Mouse (Mus musculus) limb, embryonic 12.5 days (tissue): ENCODE measurements at regions not wholly inside any gene's neighbourhood (a gene's known extent, or its start where the extent isn't known, plus 50 kb on each side); places are given as distances from the start of the nearest gene placed in this dataset.
A peak's percentile ranks its signal among the peaks of the same experiment; 100 is the strongest.

ENCODE experiments used
- ATAC-seq: fragments of 200-750 bp; cut with Nextera tagmentation; 2 replicates; pipeline ENCODE4 v1.8.0; 2017; ENCODE audit warnings: low read depth, moderate TSS enrichment; ENCODE audit not compliant: insufficient number of reproducible peaks, insufficient read depth, low FRiP score, low TSS enrichment
- H3K27ac ChIP-seq: fragments of 300-500 bp; sonication (generic); 2 replicates; pipeline ENCODE4 v1.5.1; 2016; ENCODE audit warnings: mild to moderate bottlenecking, moderate library complexity
- H3K27me3 ChIP-seq: fragments of 300-500 bp; sonication (generic); 2 replicates; pipeline ENCODE4 v1.6.1; 2016; ENCODE audit warnings: mild to moderate bottlenecking, moderate library complexity
- H3K36me3 ChIP-seq: fragments of 300-500 bp; sonication (generic); 2 replicates; pipeline ENCODE4 v1.6.1; 2016; ENCODE audit warnings: mild to moderate bottlenecking, moderate library complexity
- H3K4me1 ChIP-seq: fragments of 300-500 bp; sonication (generic); replicated peaks from 2 replicates; pipeline ENCODE4 v1.6.1; 2016
- H3K4me2 ChIP-seq: fragments of 300-500 bp; sonication (generic); 2 replicates; pipeline ENCODE4 v1.6.1; 2016; ENCODE audit warnings: mild to moderate bottlenecking, moderate library complexity
- H3K4me3 ChIP-seq: fragments of 300-500 bp; sonication (generic); replicated peaks from 2 replicates; pipeline ENCODE4 v1.5.1; 2016; ENCODE audit warnings: mild to moderate bottlenecking
- H3K9ac ChIP-seq: fragments of 300-500 bp; sonication (generic); replicated peaks from 2 replicates; pipeline ENCODE4 v1.6.1; 2016; ENCODE audit warnings: mild to moderate bottlenecking, moderate library complexity
- H3K9me3 ChIP-seq: fragments of 300-500 bp; sonication (generic); 2 replicates; pipeline ENCODE4 v1.6.1; 2016; ENCODE audit warnings: mild to moderate bottlenecking, moderate library complexity
- WGBS: fragments of 180-500 bp; shearing (Covaris S2); methylation state at CpG from one replicate; pipeline ENCODE4 v1.1.7; 2016; 5-methylcytosine and 5-hydroxymethylcytosine counted together

DNA sequence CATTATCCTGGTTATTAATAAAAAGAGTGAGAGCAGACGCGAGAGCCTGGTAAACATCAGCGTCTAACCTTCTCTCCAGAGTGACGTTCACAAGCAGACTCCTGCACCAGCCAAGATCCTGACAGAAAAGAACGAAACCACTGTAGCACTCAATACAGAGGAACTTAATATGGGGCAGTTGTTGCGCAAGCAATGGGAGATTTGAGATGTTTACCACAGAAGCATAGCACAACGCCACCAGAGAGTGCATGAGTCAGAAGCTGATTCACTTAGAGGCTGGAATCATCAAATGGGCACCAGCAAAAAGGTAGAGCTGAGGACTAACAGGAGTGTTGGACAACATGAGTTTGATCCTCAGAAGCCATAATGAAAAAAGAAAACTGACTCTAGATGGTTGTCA is 169.7 kb upstream of the Ap5m1 start:
- H3K4me3 ChIP-seq, result no peak overlapping the region
- 0 out of 2 replicates have a peak, but pooled peaks cover 4% of the 10 kb centered on the region for H3K9me3 ChIP-seq
- H3K27ac ChIP-seq, result no peak overlapping the region
- H3K27me3 ChIP-seq, result 0 out of 2 replicates have a peak, but pooled peaks cover 3% of the 10 kb centered on the region
- no peaks in the 10 kb centered on the region for H3K4me1 ChIP-seq
- H3K9ac ChIP-seq, result no peak overlapping the region
- ATAC-seq, result no peak
- no peak overlapping the region for H3K4me2 ChIP-seq
- WGBS, result 89% methylated on average over 7 of the region's 7 CpGs
- no peaks in the 10 kb centered on the region for H3K36me3 ChIP-seq

DNA sequence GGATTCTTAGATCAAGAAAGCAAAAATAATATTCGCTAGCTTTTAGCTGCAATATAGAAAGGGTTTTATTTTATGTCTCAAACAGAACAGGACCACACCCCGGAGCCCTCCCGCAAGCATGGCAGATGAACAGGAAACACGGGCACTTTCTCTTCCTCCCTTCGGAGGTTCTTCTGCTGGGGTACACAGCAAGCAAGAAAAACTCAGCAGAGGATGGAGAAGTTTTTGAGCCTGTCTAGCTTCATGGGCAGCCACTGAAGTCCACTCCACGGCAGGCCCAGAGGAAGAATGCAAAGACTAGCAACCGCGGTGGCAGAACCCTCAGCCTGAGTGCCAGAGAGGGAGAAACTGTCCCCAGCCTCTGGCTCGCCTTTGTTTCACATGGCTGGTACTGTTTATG is 174.7 kb upstream of the Ap5m1 start:
- Histone ChIP-seq H3K4me1 (peaks cover 1% of the 10 kb centered on the region; the same call in 1 of the 2 replicates), H3K4me2 (no peak overlapping the region), H3K9ac (no peak overlapping the region)

DNA sequence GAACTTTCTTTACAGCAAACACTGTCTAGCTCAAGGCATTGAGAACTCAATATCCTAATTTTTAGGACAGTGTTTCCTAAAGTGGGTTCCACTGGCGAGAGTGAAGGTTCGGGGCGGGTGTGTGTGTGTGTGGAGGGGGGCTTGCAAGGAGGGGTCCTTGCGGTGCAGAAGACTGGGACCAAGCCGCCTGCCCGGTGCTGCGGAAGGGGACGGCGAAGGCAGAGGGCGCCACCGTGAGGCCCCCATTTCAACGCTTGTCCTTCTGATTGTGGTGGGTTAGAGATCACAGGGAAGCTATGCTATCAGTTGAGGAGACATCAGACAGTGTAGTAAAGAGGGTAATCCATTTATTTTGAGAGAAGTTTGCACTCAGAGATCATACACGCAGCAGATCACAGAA is 176.9 kb upstream of the Ap5m1 start:
- H3K4me1 ChIP-seq, result peaks cover 9% of the 10 kb centered on the region; the same call in 1 of the 2 replicates
- no peak for ATAC-seq
- H3K36me3 ChIP-seq, result no peaks in the 10 kb centered on the region
- H3K4me3 ChIP-seq, result no peak overlapping the region
- 6% methylated on average over 13 of the region's 13 CpGs for whole genome bisulfite sequencing
- no peak overlapping the region for H3K27ac ChIP-seq
- H3K4me2 ChIP-seq, result peak overlapping the region; percentile 47
- no peaks in the 10 kb centered on the region for H3K9me3 ChIP-seq
- no peak overlapping the region for H3K9ac ChIP-seq
- peaks cover 12% of the 10 kb centered on the region; the same call in 1 of the 2 replicates for H3K27me3 ChIP-seq

More for the DNA sequence above, 174.7 kb upstream of the Ap5m1 start:
- no peak for ATAC-seq
- Histone ChIP-seq H3K36me3 (no peaks in the 10 kb centered on the region), H3K4me3 (no peak overlapping the region), H3K9me3 (no peaks in the 10 kb centered on the region), H3K27ac (no peak overlapping the region), H3K27me3 (peaks cover 10% of the 10 kb centered on the region; the same call in 1 of the 2 replicates)
- 76% methylated on average over 9 of the region's 9 CpGs for WGBS

DNA sequence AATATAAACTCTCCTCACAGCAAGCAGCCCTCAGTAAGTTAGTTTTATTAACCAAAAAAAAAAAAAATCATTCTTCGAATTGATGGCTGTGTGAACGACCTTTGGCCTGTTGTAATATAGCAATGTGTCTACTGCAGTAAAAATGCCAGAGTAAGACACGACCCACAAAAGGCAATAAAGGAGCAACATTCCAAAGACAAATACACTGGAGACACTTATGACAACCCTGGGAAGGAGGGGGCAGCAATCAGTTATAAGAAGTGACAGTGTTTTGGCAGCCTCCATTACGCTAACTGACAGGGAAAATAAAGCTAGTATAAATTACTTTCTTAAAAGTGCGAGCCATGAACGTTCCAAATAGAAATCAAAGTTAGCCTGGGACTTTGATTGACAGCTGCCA is 185.9 kb upstream of the Ap5m1 start:
- no peaks in the 10 kb centered on the region for H3K36me3 ChIP-seq
- 0 out of 2 replicates have a peak, but pooled peaks cover 3% of the 10 kb centered on the region for H3K27me3 ChIP-seq
- H3K4me2 ChIP-seq, result no peak overlapping the region
- H3K4me1 ChIP-seq, result 0 out of 2 replicates have a peak, but pooled peaks cover 13% of the 10 kb centered on the region
- no peak for ATAC-seq
- H3K9me3 ChIP-seq, result no peaks in the 10 kb centered on the region
- no peak overlapping the region for H3K4me3 ChIP-seq
- 30% methylated on average over 6 of the region's 6 CpGs for WGBS
- no peak overlapping the region for H3K9ac ChIP-seq
- no peak overlapping the region for H3K27ac ChIP-seq

DNA sequence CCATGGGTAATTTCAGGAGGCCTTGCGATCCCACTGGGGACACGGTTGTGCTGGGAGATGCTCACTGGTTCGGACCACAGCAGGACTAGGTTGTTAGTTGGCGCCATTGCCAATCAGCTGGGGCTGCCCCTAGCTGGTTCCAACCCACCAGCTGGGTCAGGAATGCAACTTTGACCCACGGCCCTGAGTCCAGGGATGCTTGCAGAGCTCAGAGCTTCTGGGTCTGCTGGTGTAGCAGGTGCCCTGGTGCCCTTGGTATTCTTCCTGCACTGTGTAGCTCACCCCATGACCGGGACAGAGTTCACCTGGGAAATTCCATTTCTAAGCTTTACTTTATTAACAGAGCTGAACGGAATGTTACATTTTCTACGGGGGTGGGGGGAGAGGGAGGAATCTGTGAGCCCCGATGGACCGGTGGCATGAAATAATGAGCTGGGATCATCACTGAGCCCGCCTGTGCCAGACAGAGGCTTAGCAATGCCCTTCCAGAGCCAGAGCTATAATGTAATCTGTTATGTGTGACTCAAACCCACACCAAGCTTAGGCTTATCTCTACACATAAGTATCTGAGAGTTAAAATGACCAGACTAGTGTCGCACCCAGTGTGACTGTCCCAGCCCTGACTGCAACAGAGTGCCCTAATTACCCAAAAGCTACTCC is 187.8 kb upstream of the Ap5m1 start:
- Histone ChIP-seq H3K9ac (no peak overlapping the region), H3K27me3 (no peaks in the 10 kb centered on the region), H3K4me2 (no peak overlapping the region), H3K27ac (no peak overlapping the region), H3K9me3 (no peaks in the 10 kb centered on the region), H3K4me3 (no peak overlapping the region), H3K4me1 (0 out of 2 replicates have a peak, but pooled peaks cover 10% of the 10 kb centered on the region), H3K36me3 (no peaks in the 10 kb centered on the region)
- WGBS, result 86% methylated on average over 12 of the region's 12 CpGs
- no peak for ATAC-seq

DNA sequence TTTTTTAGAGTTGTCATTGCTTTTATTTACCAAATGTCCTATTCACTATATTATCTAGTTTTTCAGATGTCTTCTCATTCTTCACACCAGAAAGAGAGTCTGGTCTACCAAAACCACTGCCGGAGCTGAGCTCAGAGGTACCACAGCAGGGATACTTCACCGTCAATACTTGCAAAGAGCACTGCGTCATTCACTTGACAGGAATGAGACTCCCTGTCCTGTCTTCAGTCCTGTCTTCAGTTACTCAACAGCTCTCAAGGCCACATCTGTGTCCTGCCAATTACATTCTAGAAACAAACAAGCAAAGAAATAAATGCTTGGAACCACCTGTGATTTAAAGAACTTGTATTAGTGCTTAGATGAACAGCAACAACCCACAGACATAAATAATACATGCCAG is 194.6 kb upstream of the Ap5m1 start:
- Histone ChIP-seq H3K4me1 (no peaks in the 10 kb centered on the region), H3K27me3 (no peaks in the 10 kb centered on the region), H3K9me3 (no peaks in the 10 kb centered on the region), H3K36me3 (no peaks in the 10 kb centered on the region), H3K4me3 (no peak overlapping the region), H3K9ac (no peak overlapping the region), H3K4me2 (no peak overlapping the region), H3K27ac (no peak overlapping the region)
- ATAC-seq, result no peak
- 90% methylated on average over 3 of the region's 3 CpGs for WGBS

DNA sequence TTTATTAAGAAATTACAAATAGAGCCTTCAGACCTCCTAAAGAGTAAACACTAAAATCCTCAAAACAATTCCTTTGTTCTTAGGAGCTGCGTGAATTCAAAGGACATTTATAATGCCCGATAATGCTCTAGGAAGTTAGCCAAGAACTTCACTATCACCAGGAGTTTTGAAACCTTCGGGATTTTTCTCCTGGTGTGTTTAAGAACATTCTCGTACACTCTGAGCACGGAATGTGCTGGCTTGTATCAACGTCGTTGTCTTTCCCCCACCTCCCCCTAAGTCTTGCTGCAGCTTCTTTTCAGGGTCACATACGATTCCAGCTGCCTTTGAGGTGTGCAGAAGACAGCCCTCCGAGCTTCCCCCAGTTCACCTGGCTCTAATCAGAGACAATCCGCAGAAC is 195.9 kb upstream of the Ap5m1 start:
- Histone ChIP-seq H3K4me1 (no peaks in the 10 kb centered on the region), H3K9me3 (no peaks in the 10 kb centered on the region), H3K9ac (no peak overlapping the region), H3K36me3 (no peaks in the 10 kb centered on the region), H3K27me3 (no peaks in the 10 kb centered on the region), H3K4me2 (no peak overlapping the region), H3K27ac (no peak overlapping the region), H3K4me3 (no peak overlapping the region)
- no peak for ATAC-seq
- 57% methylated on average over 10 of the region's 10 CpGs for WGBS

DNA sequence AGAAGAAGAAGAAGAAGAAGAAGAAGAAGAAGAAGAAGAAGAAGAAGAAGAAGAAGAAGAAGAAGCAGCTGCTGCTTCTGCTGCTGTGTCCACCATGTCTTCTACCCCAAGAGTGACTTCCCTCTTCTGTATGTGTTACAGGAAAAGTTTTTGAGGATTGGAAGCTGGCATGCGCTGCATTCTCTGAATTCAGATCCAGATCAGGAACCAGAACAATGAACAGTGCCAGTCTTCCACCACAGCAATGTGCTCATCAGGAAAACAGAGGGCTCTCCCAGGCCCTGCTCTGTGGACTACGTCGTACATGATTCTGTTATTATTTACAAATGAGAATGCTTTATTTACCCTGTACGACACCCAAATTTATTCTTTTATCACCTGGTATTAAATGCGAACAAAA is 181.8 kb upstream of the Otx2 start:
- peaks cover 4% of the 10 kb centered on the region; the same call in 1 of the 2 replicates for H3K4me1 ChIP-seq
- no peaks in the 10 kb centered on the region for H3K36me3 ChIP-seq
- ATAC-seq, result no peak
- no peaks in the 10 kb centered on the region for H3K9me3 ChIP-seq
- H3K4me2 ChIP-seq, result no peak overlapping the region
- no peak overlapping the region for H3K4me3 ChIP-seq
- no peak overlapping the region for H3K9ac ChIP-seq
- H3K27ac ChIP-seq, result no peak overlapping the region
- 88% methylated on average over 5 of the region's 5 CpGs for WGBS
- H3K27me3 ChIP-seq, result peaks cover 6% of the 10 kb centered on the region; the same call in 1 of the 2 replicates

DNA sequence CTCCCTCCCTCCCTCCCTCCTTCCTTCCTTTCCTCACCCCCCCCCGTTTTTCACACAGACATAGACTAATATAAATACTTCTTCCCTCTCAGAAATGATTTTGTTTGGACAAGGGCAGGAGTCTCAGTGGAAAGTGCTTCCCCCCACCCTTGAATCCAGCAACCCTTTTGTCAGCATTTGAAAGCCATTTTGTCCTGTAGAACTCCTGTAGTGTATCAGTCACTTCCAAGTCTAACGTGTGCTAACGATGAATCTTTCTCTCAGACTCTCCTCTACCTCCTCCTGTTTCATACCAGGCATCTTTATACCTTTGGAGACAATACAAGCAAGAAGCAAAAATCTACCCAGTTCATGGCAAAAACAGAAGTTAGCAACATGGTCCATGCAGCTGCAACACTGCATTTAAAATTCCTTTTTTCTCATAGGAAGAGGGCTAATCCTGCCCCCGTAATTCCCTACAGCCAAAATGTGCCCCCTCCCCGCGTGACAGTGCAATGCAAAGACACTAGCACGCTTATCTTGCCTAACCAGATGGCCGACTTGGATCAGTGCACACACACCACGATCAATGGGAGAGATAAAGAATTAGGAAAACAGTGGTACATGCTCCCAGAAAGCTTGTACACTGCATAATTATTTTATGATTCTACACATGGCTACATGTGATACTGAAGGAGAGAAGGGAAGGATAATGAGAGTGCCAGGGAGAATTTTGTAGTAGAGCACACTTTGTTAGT is 180.7 kb upstream of the Otx2 start:
- no peak for ATAC-seq
- no peak overlapping the region for H3K27ac ChIP-seq
- H3K4me2 ChIP-seq, result no peak overlapping the region
- peaks cover 4% of the 10 kb centered on the region; the same call in 1 of the 2 replicates for H3K4me1 ChIP-seq
- no peak overlapping the region for H3K4me3 ChIP-seq
- no peaks in the 10 kb centered on the region for H3K9me3 ChIP-seq
- WGBS, result 67% methylated on average over 9 of the region's 9 CpGs
- H3K36me3 ChIP-seq, result no peaks in the 10 kb centered on the region
- H3K9ac ChIP-seq, result no peak overlapping the region
- peaks cover 6% of the 10 kb centered on the region; the same call in 1 of the 2 replicates for H3K27me3 ChIP-seq

DNA sequence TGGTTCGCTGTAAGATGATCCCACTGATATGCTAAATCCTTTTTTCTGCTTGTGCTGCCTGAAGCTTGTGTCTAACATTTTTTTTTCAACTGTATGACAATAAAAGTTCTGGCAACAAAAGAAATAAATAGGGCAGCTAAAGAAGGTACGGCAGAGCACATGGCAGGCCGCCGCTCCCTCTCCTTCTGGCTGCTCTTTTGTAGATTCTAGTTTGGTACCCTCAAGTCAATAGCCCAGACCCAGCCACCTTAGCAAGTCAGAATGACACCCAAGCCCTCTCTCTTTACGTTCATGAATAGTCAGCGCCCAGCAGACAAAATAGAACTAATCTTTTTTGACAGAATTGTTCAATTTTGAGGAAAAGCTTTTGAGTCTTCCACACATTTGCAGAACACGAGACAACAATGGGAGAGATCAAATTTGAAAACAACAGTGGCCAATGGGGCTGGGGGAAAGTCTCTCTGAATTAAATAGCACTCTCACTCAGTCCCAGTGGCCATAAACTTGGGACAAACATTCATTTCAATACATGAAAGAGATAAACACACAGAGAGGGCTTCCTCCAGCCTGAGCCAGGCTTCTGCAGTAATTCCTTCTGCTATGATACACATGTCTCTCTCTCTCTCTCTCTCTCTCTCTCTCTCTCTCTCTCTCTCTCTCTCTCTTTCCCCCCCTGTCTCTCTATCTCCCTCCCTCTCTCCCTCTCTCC is 180.0 kb upstream of the Otx2 start:
- H3K27me3 ChIP-seq, result peaks cover 6% of the 10 kb centered on the region; the same call in 1 of the 2 replicates
- ATAC-seq, result no peak
- H3K9ac ChIP-seq, result no peak overlapping the region
- no peak overlapping the region for H3K4me3 ChIP-seq
- 52% methylated on average over 7 of the region's 7 CpGs for WGBS
- H3K9me3 ChIP-seq, result no peaks in the 10 kb centered on the region
- no peak overlapping the region for H3K27ac ChIP-seq
- peaks cover 4% of the 10 kb centered on the region; the same call in 1 of the 2 replicates for H3K4me1 ChIP-seq
- H3K36me3 ChIP-seq, result no peaks in the 10 kb centered on the region
- no peak overlapping the region for H3K4me2 ChIP-seq

DNA sequence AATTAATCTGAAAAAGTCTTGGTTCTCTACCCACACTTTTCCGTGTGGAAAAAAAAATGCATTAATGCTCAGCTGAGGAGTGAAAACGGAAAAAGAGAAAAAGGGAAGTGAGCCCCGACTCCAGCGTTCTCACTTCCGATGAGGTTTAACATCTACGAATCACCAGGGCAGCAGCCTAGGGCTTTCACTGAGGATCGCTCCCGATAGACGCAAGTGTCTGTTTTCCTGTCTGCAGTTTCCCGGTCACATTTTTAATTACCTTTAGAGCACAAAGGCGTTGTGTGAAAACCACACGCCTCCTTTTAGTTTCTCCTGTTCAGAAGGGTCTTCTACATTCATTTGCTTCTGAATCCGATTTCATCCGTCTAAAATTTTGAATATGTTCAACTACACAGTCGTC is 179.2 kb upstream of the Otx2 start:
- Histone ChIP-seq H3K27ac (no peak overlapping the region), H3K4me2 (peak overlapping the region; percentile 50), H3K36me3 (no peaks in the 10 kb centered on the region), H3K4me1 (peaks cover 4% of the 10 kb centered on the region; the same call in 1 of the 2 replicates), H3K9ac (peak overlapping the region; percentile 44), H3K27me3 (peaks cover 6% of the 10 kb centered on the region; the same call in 1 of the 2 replicates), H3K9me3 (no peaks in the 10 kb centered on the region), H3K4me3 (peak overlapping the region; percentile 31)
- no peak for ATAC-seq
- WGBS, result 10% methylated on average over 15 of the region's 15 CpGs
